Mouse (Mus musculus) granulocyte monocyte progenitor cell, adult 5-6 weeks (primary cell): ENCODE measurements around the gene Gm47985. TPM values are rescaled to one million over a fixed set of nuclear protein-coding genes. Genes with fewer than 3 reads are reported as not detected.
A peak's percentile ranks its signal among the peaks of the same experiment; 100 is the strongest.
"Not testable (repeated sequence)": the region's sequence is repeated elsewhere in the genome, so short reads cannot be mapped to it uniquely, and the experiment has no call there.

Experiments
- ATAC-seq: replicated peaks from 2 replicates; pipeline ENCODE4 v1.8.0; 2016; ENCODE audit warnings: mild to moderate bottlenecking, moderate TSS enrichment, inconsistent platforms; ENCODE audit not compliant: poor library complexity, severe bottlenecking
- total RNA-seq, 2 experiments: library from RNA; stranded (forward) in 1 of 2; stranded (reverse) in 1 of 2; fragments of 200-712, 200-1000 nt in 1 of 2; fragments of >200 nt in 1 of 2; fragmentation: Nextera tagmentation in 1 of 2; gene quantifications; 2 replicates each; pipeline ENCODE4 v1.2.3; 2014 to 2017

The Gm47985 gene
- total RNA-seq, 2 experiments from 2014 or later = not detected

- peak; percentile 79 for ATAC-seq
These were observed 5.1 kb upstream of the Gm47985 start for GRCm38 (mm10) chr1:151177030-151177936.

DNA sequence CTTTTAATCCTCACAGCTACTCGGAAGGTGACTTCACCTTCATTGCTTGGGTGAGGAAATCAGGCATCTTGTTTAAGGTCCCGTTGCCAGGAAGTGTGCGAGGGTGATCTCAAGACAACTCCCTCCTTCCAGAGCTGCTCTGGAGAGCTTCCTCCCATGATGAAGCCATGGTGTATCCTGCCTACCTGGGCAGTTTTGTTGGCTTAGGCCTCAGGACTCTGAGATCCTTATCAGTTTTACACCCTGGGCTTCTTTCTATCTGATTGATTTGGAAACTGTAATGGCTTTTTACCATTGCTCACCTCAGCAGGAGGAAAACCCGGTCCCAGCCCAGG is 4.4 kb upstream of the Gm47985 start:
- ATAC-seq = no peak

DNA sequence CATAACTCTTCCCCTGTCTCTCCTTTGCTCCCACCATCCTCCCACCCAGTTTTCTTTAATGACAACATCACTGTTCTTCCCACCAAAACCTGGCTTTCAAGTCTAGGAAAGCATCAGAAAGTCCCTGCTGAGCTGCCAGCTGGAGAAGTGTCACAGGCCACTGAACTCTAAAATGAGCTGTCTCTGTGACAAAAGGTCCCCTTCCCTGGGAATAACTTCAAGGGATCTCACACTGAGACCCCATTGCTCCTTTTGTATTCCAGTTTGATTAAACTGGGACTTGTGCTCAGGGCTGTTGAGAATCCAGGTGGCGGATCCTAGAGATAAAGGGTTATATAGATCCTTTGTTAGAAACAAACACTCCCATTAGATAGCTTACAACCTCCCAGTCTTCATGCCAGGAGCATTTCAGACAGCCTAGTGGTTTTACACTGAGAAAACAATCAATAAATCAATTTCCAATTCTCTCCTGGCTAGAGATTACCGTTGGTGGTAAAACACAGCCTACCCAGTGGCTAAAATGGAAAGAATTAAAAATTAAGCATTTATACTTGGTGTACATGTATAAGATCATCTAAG is 3.7 kb upstream of the Gm47985 start:
- ATAC-seq = no peak

DNA sequence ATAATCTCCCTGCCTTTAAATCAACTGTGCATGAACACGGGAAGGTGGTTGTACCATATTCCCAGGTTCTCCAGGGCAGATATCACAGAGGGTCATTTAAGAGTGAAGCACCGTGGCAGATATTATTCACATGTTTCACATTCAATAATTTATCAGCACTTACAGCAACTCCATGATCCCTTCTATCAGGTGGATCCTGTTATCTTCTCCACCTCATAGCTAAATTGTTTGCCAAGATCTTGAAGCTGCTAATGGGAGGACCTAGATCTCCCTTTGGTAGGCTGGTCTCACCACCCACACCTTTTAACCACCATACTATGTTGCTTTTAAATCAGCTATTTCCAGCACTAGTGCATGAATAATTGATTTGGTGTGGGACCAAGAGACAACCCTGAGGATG is 2.2 kb upstream of the Gm47985 start:
- no peak for ATAC-seq

DNA sequence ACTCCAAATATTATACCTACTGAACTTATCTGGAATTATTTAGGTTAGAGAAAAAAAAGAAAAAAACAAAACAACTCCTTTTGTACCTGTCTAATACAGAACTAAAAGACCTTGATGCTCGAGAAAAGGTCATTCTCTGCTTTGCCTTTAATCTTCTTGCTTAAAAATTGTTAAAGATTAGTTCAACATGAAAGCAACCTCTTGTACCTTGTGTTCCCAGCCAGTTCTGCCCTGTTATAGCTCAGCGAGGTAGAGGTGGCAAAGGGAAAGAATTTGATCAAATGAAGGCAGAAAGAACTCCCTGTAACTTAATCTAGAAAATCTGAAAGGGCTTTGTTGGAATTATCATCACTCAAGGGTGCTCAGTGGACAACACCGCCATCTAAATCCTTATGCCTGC is 3.8 kb downstream of the Gm47985 start:
- ATAC-seq = not testable (repeated sequence)

- not testable (repeated sequence) for ATAC-seq
These were observed 4.6 kb downstream of the Gm47985 start for GRCm38 (mm10) chr1:151186879-151187424.

GRCm38 (mm10) chr1:151188469-151188868 is 6.1 kb downstream of the Gm47985 start:
- no peak for ATAC-seq

- peak; percentile 53; the same call in 1 of the 2 replicates for ATAC-seq
These were observed 9.7 kb downstream of the Gm47985 start, which contains the start of gene Gm8947 for GRCm38 (mm10) chr1:151192075-151192474. TSS of gene Gm8947 (plus strand) at chr1:151192376.

GRCm38 (mm10) chr1:151192739-151193138 is 10.4 kb downstream of the Gm47985 start:
- ATAC-seq = not testable (repeated sequence)

DNA sequence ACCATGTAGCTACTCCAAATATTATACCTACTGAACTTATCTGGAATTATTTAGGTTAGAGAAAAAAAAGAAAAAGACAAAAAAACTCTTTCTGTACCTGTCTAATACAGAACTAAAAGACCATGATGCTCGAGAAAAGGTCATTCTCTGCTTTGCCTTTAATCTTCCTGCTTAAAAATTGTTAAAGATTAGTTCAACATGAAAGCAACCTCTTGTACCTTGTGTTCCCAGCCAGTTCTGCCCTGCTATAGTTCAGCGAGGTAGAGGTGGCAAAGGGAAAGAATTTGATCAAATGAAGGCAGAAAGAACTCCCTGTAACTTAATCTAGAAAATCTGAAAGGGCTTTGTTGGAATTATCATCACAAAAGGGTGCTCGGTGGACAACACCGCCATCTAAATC is 13.6 kb downstream of the Gm47985 start:
- ATAC-seq = not testable (repeated sequence)

- not testable (repeated sequence) for ATAC-seq
These were observed 14.4 kb downstream of the Gm47985 start for GRCm38 (mm10) chr1:151196690-151197089.

DNA sequence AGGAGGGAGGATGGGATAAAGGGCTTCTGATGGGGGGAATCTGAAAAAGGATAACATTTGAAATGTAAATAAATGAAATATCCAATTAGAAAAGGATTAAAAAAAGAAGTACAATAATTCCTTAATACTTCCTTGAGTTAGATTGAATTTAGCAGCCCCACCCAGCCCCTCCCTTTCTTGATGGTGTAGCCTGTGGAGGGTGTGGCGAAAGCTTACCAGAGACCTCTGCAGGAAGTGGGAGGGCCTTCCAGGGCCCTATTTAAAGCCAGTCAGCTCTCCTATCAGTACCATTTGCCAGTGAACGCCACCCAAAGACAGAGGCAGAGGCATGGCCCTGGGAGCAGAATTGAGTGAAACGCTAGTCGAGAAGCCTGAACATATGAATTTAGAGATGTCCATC is 15.8 kb downstream of the Gm47985 start, which contains the start of gene Gm47995:
TSS of gene Gm47995 (plus strand) at position 329 of the 400 bp plus-strand sequence.
- ATAC-seq = not testable (repeated sequence)

DNA sequence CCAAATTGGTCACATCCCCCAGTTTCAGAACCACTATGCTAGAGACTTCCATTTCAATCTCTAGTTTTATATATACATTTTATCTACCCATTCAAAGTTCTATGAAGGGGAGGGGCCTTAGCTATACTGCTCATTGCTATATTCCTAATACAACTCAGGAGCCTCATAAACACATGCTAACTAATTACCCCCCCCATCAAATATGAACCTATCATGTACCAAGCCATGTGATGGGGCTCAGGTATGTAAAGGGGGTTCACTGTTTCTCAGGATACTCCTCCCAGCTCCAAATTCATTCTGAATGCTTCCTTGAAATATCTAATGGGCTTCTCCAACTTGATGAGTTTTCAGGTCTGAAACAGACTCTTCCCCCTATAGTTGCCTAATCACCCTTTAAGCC is 18.3 kb downstream of the Gm47985 start:
- ATAC-seq = not testable (repeated sequence)

GRCm38 (mm10) chr1:151202771-151203170 is 20.4 kb downstream of the Gm47985 start:
- ATAC-seq = not testable (repeated sequence)

DNA sequence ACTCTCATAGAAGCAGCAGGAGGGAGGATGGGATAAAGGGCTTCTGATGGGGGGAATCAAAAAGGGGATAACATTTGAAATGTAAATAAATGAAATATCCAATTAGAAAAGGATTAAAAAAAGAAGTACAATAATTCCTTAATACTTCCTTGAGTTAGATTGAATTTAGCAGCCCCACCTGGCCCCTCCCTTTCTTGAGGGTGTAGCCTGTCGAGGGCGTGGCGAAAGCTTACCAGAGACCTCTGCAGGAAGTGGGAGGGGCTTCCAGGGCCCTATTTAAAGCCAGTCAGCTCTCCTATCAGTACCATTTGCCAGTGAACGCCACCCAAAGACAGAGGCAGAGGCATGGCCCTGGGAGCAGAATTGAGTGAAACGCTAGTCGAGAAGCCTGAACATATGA is 21.5 kb downstream of the Gm47985 start, which contains the start of gene 3110040M04Rik:
TSS of gene 3110040M04Rik (plus strand) at position 304 of the 400 bp plus-strand sequence.
- ATAC-seq = not testable (repeated sequence)

GRCm38 (mm10) chr1:151208493-151208892 is 26.2 kb downstream of the Gm47985 start:
- not testable (repeated sequence) for ATAC-seq

- ATAC-seq = not testable (repeated sequence)
These were observed 26.6 kb downstream of the Gm47985 start for GRCm38 (mm10) chr1:151208944-151209343.

DNA sequence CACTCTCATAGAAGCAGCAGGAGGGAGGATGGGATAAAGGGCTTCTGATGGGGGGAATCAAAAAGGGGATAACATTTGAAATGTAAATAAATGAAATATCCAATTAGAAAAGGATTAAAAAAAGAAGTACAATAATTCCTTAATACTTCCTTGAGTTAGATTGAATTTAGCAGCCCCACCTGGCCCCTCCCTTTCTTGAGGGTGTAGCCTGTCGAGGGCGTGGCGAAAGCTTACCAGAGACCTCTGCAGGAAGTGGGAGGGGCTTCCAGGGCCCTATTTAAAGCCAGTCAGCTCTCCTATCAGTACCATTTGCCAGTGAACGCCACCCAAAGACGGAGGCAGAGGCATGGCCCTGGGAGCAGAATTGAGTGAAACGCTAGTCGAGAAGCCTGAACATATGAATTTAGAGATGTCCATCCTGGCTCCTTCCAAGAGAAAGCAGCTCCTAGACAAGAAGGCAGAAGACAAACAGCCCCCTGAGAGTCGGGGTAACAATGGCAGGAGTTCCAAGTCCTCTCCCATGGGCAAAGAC is 27.6 kb downstream of the Gm47985 start, which contains the start of gene Gm47996:
TSS of gene Gm47996 (plus strand) at position 308 of the 532 bp plus-strand sequence.
- not testable (repeated sequence) for ATAC-seq

- not testable (repeated sequence) for ATAC-seq
These were observed 29.3 kb downstream of the Gm47985 start for GRCm38 (mm10) chr1:151211666-151212065.

- peak; percentile 82 for ATAC-seq
These were observed 32.5 kb downstream of the Gm47985 start for GRCm38 (mm10) chr1:151214862-151215261.

DNA sequence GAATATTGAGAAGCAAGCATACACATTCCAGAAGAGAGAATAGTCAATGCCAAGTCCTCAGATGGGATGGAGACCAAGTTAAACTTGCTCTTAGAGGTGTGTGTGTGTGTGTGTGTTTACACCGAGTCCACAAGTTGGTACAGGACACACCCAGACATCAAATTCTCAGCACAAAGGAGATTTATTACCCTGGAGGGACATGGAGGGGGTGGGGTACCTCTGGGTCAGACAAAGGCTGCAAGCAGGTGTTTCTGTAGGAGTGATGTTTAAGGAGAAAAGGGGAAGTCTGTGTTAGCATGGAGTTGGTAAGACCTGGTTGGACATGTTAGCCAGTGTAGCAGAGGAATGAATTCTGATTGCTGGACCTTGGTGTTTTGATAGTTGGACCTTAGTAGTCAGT is 33.6 kb downstream of the Gm47985 start:
- no peak for ATAC-seq
